Mouse (Mus musculus): ENCODE data around the gene Rnf10. TPM values are rescaled to one million over a fixed set of nuclear protein-coding genes. Genes with fewer than 3 reads are reported as not detected.

Gene Rnf10
- polyA plus RNA-seq, 1 experiment from 2014 or later: 230 TPM

DNA sequence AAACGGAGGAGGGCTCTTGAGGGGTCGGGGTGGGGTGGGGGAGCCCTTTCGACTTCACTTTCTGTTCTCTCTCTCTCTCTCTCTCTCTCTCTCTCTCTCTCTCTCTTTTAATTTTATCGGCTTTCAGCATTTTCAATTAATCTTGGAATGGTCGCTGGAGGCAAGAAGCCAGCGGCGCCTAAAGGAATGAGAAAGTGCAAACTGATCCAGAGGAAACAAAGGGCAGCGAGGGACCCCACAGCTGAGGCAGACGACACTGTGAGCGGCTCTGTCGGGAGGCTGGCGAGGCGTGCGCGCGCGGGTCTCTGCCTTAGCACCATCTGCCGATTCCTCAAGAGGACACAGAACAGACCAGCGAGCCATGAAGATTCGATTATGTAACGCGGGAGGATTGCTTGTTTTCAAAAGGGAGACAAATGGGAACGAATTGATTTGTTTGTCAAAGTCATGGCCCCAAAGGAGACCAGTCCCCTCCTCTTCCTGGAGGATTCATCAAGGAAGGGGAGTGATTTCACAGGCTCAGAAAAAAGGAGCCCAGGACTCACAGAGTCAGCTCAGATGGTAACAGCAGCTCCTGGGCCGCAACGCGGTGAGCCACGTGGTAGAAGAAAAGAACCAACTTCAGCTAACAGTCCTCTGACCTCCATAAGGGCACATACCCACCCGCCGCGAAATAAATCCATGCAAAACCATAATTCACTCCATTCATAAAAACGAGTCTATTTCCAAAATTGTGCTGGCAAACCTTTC lies 68.0 kb downstream of the Rnf10 start:
- WGBS: 2% methylated on average over 31 of the region's 31 CpGs
- Histone ChIP-seq H3K9ac (peak overlapping the region; percentile 34), H3K36me3 (no peaks in the 10 kb centered on the region), H3K4me2 (replicated peaks) (peak overlapping the region; percentile 57), H3K27me3 (replicated peaks) (no peaks in the 10 kb centered on the region), H3K4me1 (peaks cover 23% of the 10 kb centered on the region), H3K4me3 (peak overlapping the region; percentile 16), H3K9me3 (no peaks in the 10 kb centered on the region), H3K27ac (peak overlapping the region; percentile 64; the same call in 1 of the 2 replicates)
- peak; percentile 92 for ATAC-seq (ENCODE audit: low FRiP score, low read depth)

DNA sequence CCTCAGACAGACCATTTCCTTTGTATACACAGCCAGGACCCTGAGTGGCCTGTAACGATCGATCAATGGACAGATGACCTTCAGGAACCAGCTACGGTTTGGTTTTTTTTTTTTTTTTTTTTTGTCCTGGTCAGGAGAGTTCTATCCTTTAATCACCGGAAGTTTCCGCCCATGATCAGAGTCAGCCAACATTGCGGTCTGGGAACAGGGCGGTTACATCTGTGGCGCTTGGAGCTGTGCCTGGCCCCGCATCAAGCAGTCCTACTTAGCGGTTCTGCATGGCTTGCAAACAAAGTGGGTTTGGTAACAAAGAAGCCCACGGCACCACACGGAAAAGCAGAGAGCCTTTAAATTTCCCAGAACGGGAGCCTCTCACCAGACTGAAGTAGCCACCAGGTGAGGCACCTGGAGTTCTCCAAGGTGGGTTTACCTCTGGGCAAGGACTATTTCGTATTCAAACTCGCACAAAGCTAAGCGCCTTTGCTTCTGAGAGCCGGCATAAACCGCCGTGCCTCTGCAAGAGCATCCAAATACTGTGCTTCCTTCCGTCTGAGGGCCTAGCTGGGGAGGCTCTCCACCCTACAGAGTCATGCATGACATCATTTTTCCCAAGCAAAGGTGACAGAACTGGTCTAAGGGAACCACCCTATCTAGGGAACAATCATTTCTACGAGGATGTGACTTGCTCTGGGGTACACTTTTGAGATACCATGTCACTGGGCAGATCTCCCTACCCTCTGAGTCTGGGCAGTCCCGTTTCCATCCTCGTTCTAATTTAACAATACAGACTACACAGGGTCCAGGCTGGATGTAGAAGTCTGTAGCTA lies 68.8 kb downstream of the Rnf10 start:
- Histone ChIP-seq H3K4me3 (peak overlapping the region; percentile 16), H3K9me3 (no peaks in the 10 kb centered on the region), H3K36me3 (no peaks in the 10 kb centered on the region), H3K4me2 (replicated peaks) (peak overlapping the region; percentile 57), H3K27me3 (replicated peaks) (no peaks in the 10 kb centered on the region), H3K9ac (peak overlapping the region; percentile 34), H3K4me1 (peaks cover 23% of the 10 kb centered on the region), H3K27ac (peak overlapping the region; percentile 64; the same call in 1 of the 2 replicates)
- peak; percentile 75 for ATAC-seq (ENCODE audit: low FRiP score, low read depth)
- WGBS: 11% methylated on average over 23 of the region's 23 CpGs

DNA sequence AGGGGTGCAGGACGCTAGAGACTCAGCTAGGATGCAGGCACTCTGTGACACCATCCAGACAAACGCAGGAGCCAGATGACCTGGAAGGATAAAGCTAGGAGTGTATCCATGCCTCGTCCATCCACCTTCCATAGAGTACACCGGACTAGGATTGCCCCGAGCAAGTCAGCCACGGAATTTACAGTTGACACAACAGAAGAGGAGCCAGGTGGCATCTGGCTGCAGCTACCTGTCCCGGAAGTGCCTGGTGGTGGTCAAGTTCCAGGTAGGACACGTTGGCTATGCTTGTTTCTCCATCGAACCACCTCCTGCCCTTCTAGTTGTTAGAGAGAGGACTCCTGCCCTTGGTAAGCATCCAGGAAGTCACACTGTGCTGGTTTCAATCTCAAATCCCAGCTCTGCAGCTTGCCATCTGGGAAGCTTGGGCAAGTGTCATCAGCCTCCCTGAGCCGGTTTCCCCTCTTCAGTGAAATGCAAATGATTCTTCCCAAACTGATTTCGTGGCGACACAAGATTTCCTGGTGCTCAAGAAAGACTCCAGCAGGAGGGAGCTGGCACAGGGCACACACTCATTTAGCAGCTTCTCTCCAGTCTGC lies 78.0 kb downstream of the Rnf10 start:
- Histone ChIP-seq H3K27me3 (replicated peaks) (peaks cover 37% of the 10 kb centered on the region), H3K4me1 (peaks cover 38% of the 10 kb centered on the region), H3K4me3 (peak overlapping the region; percentile 71), H3K27ac (peak overlapping the region; percentile 46; the same call in 1 of the 2 replicates), H3K9me3 (no peaks in the 10 kb centered on the region), H3K9ac (peak overlapping the region; percentile 85; the same call in 1 of the 2 replicates), H3K4me2 (replicated peaks) (peak overlapping the region; percentile 100), H3K36me3 (no peaks in the 10 kb centered on the region)
- ATAC-seq (ENCODE audit: low FRiP score, low read depth): no peak; the same call in 1 of the 2 replicates
- WGBS: 4% methylated on average over 12 of the region's 12 CpGs

DNA sequence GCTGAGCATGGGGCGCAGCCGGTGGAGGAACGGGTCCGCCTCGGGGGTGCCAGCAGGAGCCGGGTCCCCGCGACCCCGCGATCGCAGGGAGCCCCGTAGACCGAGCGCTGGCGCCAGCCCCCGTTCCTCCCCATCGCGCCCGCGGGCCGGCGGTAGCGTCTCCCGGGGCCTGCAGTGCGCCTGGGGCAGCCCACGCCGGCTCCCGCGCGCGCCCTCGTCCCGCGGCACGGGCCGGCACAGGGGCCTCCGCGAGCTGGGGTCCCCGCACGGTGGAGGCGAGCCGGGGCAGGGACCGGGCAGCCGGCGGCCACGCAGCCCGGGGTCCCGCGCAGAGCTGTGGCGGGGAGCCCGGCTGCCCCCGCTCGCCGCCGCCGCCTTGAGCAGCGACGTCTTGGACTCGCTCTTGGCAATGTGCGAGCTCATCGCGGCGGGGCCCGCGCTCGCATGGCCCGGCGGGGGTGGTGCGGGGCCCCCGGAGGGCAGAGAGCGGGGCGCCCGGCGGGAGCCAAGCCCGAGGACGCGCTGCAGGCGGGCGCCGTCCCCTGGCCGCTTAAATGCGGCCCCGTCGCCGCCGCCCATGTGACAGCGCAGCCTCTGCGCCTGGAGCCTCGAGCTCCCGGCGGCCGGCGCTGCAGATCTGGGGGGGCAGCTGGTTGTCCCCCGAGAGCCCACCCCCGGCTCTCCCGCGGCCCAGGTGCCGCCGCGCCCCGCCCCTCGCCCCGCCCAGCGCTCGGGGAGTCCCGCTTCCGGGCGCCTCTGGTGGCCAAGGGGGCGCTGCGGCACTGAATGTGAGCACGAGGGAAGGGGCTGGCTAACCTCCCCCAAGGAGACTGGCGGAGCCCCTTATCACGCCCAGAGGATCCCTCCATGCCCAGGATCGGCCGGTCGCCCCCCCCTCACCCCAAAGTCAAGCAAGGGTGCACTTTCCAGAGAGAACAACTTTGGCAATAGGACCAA lies 78.8 kb downstream of the Rnf10 start, which contains the start of gene Cabp1:
TSS of gene Cabp1 (minus strand) at position 713 of the 957 bp plus-strand sequence.
- Histone ChIP-seq H3K27ac (peak within 1 kb of the TSS; percentile 46; the same call in 1 of the 2 replicates), H3K9ac (peak within 1 kb of the TSS; percentile 85), H3K4me3 (peak within 1 kb of the TSS; percentile 71), H3K36me3 (no peaks in the 10 kb centered on the region), H3K4me2 (replicated peaks) (peak within 1 kb of the TSS; percentile 100), H3K9me3 (no peaks in the 10 kb centered on the region), H3K4me1 (peaks cover 38% of the 10 kb centered on the region), H3K27me3 (replicated peaks) (peaks cover 39% of the 10 kb centered on the region)
- WGBS: under 1% methylated on average over 112 of the region's 116 CpGs
- ATAC-seq (ENCODE audit: low FRiP score, low read depth): peak; percentile 41

DNA sequence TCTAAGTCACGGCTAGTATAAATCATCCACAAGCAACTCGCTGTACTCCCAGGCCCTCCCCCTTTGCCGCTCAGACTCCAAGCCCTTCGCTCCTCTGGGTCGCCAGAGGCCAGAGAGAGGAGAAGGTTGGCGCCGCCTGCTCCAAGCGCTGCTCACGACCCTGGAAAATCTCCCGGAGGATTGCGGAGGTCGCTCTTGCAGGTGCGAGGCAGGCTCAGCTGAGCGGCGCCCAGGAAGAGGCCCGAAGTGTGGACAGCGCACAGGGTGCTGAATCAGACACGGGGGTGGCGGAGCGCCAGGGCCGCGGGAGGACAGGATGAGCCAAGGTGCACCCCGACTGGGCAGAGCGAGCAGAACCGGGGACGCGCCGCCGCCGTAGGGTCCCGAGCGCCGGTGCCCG lies 79.5 kb downstream of the Rnf10 start:
- H3K4me2 ChIP-seq (replicated peaks): peak overlapping the region; percentile 100
- ATAC-seq (ENCODE audit: low FRiP score, low read depth): peak; percentile 19; the same call in 1 of the 2 replicates
- H3K9ac ChIP-seq: peak overlapping the region; percentile 85
- H3K9me3 ChIP-seq: no peaks in the 10 kb centered on the region
- peak overlapping the region; percentile 46; the same call in 1 of the 2 replicates for H3K27ac ChIP-seq
- 1% methylated on average over 34 of the region's 34 CpGs for WGBS
- H3K27me3 ChIP-seq (replicated peaks): peaks cover 39% of the 10 kb centered on the region
- peak overlapping the region; percentile 71 for H3K4me3 ChIP-seq
- no peaks in the 10 kb centered on the region for H3K36me3 ChIP-seq
- H3K4me1 ChIP-seq: peaks cover 38% of the 10 kb centered on the region

DNA sequence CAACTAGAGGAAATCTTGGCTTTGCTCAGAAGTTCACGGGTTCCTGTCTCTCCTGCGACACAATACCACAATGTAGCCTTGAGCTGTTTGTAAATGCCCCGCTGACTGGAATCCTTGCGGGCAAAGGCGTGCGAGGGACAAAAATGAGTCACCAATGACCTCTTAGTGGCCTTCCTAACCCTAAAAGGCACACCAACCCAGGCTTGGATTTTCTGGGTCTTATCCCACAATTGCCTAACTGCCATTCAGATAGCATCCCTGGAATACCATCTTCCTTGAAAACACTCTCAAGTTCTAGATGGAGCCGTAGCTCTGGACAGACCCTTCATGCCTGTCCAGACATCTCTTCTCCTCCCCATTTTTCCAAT lies 79.9 kb downstream of the Rnf10 start:
- Histone ChIP-seq H3K27me3 (replicated peaks) (peaks cover 39% of the 10 kb centered on the region), H3K36me3 (no peaks in the 10 kb centered on the region), H3K4me1 (peaks cover 38% of the 10 kb centered on the region), H3K4me3 (peak overlapping the region; percentile 71), H3K9ac (peak overlapping the region; percentile 85), H3K4me2 (replicated peaks) (peak overlapping the region; percentile 100), H3K27ac (no peak overlapping the region; the same call in 1 of the 2 replicates), H3K9me3 (no peaks in the 10 kb centered on the region)
- 10% methylated on average over 7 of the region's 7 CpGs for WGBS
- ATAC-seq (ENCODE audit: low FRiP score, low read depth): no peak

DNA sequence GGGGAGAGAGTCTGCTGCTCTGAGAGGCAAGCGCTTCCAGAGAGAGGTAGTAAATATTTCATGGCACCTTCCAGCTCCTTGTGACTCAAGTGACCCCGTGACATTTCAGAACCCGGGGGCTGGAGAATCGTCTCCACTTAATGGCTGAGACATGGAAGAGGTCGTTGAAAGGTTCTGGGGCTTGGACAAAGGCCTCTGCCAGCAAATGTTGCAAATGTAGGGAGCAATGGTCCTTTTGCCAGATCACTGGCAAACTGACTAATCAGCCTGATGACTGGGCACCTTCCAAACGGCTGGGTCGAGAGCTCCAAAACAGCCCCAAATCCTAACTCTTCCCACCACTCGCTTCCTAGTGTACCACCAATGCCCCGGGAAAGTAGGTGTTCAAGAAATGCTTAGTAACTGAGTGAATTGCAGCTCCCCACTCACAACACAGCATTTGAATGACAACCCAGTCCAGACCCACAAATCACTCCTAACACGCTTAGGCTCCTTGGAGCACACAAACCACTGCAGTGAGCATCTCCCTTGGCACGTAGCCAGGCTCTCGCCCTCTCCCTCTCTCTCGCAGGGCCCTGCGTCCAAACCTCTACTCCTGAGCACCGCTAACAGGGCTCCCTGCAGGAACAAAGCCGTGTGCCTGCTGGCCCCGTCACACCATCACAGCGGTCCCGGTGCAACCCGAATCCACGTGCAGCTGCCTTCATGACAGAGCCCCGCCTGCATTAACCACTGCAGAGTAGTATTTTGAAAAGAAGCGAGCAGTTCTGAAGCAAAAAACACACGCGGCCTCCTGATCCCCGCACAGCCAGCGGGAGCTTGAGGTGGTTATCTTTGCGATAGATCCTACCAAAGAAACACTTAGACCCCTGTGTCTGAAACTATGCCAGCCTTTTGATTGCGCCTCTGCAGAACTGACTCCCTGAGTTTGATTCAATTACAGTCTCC lies 80.5 kb downstream of the Rnf10 start:
- Histone ChIP-seq H3K4me1 (peaks cover 45% of the 10 kb centered on the region), H3K9ac (peak overlapping the region; percentile 85), H3K36me3 (no peaks in the 10 kb centered on the region), H3K27ac (no peak overlapping the region; the same call in 1 of the 2 replicates), H3K4me3 (peak overlapping the region; percentile 71), H3K4me2 (replicated peaks) (peak overlapping the region; percentile 100), H3K9me3 (no peaks in the 10 kb centered on the region), H3K27me3 (replicated peaks) (peaks cover 39% of the 10 kb centered on the region)
- WGBS: 4% methylated on average over 29 of the region's 29 CpGs
- ATAC-seq (ENCODE audit: low FRiP score, low read depth): no peak

Other genes starting within 250 kb of the Rnf10 start
- gene Gm10401, start 174.6 kb downstream of the Rnf10 start, polyA plus RNA-seq (2016; fragmentation: Nextera tagmentation; extraction: Ambion mirVana): 27.1 and 32.7 TPM in 2 replicates
- 45.1 and 47.9 TPM in 2 replicates for gene Acads, start 153.6 kb downstream of the Rnf10 start, polyA plus RNA-seq (2016; fragmentation: Nextera tagmentation; extraction: Ambion mirVana)
- gene Unc119b, start 137.9 kb downstream of the Rnf10 start, polyA plus RNA-seq (2016; fragmentation: Nextera tagmentation; extraction: Ambion mirVana): 60.4 and 61.2 TPM in 2 replicates
- gene Mlec, start 114.7 kb downstream of the Rnf10 start, polyA plus RNA-seq (2016; fragmentation: Nextera tagmentation; extraction: Ambion mirVana): 57.7 and 64.4 TPM in 2 replicates
- gene Cabp1, start 78.5 kb downstream of the Rnf10 start, polyA plus RNA-seq (2016; fragmentation: Nextera tagmentation; extraction: Ambion mirVana): 24.0 and 24.6 TPM in 2 replicates
- gene Pop5, start 37.1 kb downstream of the Rnf10 start, polyA plus RNA-seq (2016; fragmentation: Nextera tagmentation; extraction: Ambion mirVana): 110 and 113 TPM in 2 replicates
- gene Coq5, start 6.8 kb upstream of the Rnf10 start, polyA plus RNA-seq (2016; fragmentation: Nextera tagmentation; extraction: Ambion mirVana): 54.1 and 55.6 TPM in 2 replicates
- gene Dynll1, start 28.1 kb upstream of the Rnf10 start, polyA plus RNA-seq (2016; fragmentation: Nextera tagmentation; extraction: Ambion mirVana): 1,356 and 1,433 TPM in 2 replicates
- gene Srsf9, start 54.3 kb upstream of the Rnf10 start, polyA plus RNA-seq (2016; fragmentation: Nextera tagmentation; extraction: Ambion mirVana): 314 and 343 TPM in 2 replicates
- 31.2 and 35.3 TPM in 2 replicates for gene Gatc, start 68.3 kb upstream of the Rnf10 start, polyA plus RNA-seq (2016; fragmentation: Nextera tagmentation; extraction: Ambion mirVana)
- 52.2 and 54.8 TPM in 2 replicates for gene Triap1, start 68.3 kb upstream of the Rnf10 start, polyA plus RNA-seq (2016; fragmentation: Nextera tagmentation; extraction: Ambion mirVana)
- 884 and 947 TPM in 2 replicates for gene Cox6a1, start 76.1 kb upstream of the Rnf10 start, polyA plus RNA-seq (2016; fragmentation: Nextera tagmentation; extraction: Ambion mirVana)
- 122 and 129 TPM in 2 replicates for gene Msi1, start 156.7 kb upstream of the Rnf10 start, polyA plus RNA-seq (2016; fragmentation: Nextera tagmentation; extraction: Ambion mirVana)
- gene Pla2g1b, start 193.4 kb upstream of the Rnf10 start, polyA plus RNA-seq (2016; fragmentation: Nextera tagmentation; extraction: Ambion mirVana): not detected in 2 replicates
- gene Sirt4, start 211.8 kb upstream of the Rnf10 start, polyA plus RNA-seq (2016; fragmentation: Nextera tagmentation; extraction: Ambion mirVana): 23.8 and 24.9 TPM in 2 replicates
- 29.4 and 33.5 TPM in 2 replicates for gene Pxn, start 233.8 kb upstream of the Rnf10 start, polyA plus RNA-seq (2016; fragmentation: Nextera tagmentation; extraction: Ambion mirVana)

Measured in neural tube, embryonic 12.5 days (tissue).